Mouse (Mus musculus) CH12.LX (cell line): ENCODE data around the gene Amh. TPM values are rescaled to one million over a fixed set of nuclear protein-coding genes. Genes with fewer than 3 reads are reported as not detected.

Experiments used
- DNase-seq: peaks from one replicate; pipeline ENCODE4 v3.0.0-alpha.2; 2013; ENCODE audit errors: extremely low read depth
- H3K27ac ChIP-seq: 2 replicates; pipeline ENCODE4 v1.5.1; 2012; ENCODE audit warnings: low read depth, mild to moderate bottlenecking, control low read depth, moderate library complexity; ENCODE audit not compliant: insufficient read depth
- H3K27me3 ChIP-seq: replicated peaks from 2 replicates; pipeline ENCODE3; 2012; ENCODE audit warnings: inconsistent platforms
- H3K36me3 ChIP-seq, 2 experiments: replicated peaks in 1 of 2; 2 replicates each; pipeline versions ENCODE3 to v1.6.1; 2012; ENCODE audit warnings: inconsistent platforms in 1 of 2, low read length in 1 of 2, mild to moderate bottlenecking in 1 of 2, mixed read lengths in 1 of 2, moderate library complexity in 1 of 2; ENCODE audit not compliant: control insufficient read depth in 1 of 2, insufficient read depth in 1 of 2
- H3K4me1 ChIP-seq, 2 experiments: 2 replicates each; pipeline ENCODE4 v1.6.1; 2012; ENCODE audit warnings: inconsistent platforms in 1 of 2, moderate library complexity in 1 of 2; ENCODE audit not compliant: insufficient read depth in 2 of 2, control insufficient read depth in 1 of 2
- H3K4me2 ChIP-seq: 2 replicates; pipeline ENCODE4 v1.6.1; 2012; ENCODE audit warnings: low read depth, mild to moderate bottlenecking, control low read depth; ENCODE audit not compliant: poor library complexity, insufficient read depth, severe bottlenecking
- H3K4me3 ChIP-seq, 3 experiments: fragments of 150-350 bp in 1 of 3; sonication (generic) in 1 of 3; replicated peaks in 1 of 3; 2 replicates each; pipeline versions ENCODE3 to v1.5.1; 2011 to 2012; ENCODE audit warnings: low read depth in 2 of 3, low read length in 2 of 3, mild to moderate bottlenecking in 2 of 3, moderate library complexity in 2 of 3, control low read depth in 1 of 3, improper control_type of control experiment in 1 of 3, inconsistent platforms in 1 of 3, mixed read lengths in 1 of 3; ENCODE audit not compliant: poor library complexity in 1 of 3
- H3K79me2 ChIP-seq: replicated peaks from 2 replicates; pipeline ENCODE4 v1.6.1; 2012; ENCODE audit warnings: mild to moderate bottlenecking, moderate library complexity; ENCODE audit not compliant: control insufficient read depth, poor library complexity, insufficient read depth, severe bottlenecking; ENCODE audit errors: extremely low read depth
- H3K9ac ChIP-seq: 2 replicates; pipeline ENCODE4 v1.6.1; 2012; ENCODE audit warnings: low read depth, mild to moderate bottlenecking, control low read depth, moderate library complexity; ENCODE audit not compliant: insufficient read depth
- H3K9me3 ChIP-seq: replicated peaks from 2 replicates; pipeline ENCODE3; 2012; ENCODE audit warnings: low read length, inconsistent platforms, mixed read lengths
- CHD1 ChIP-seq: IDR thresholded peaks from 2 replicates; pipeline ENCODE4 v1.6.1; 2012; ENCODE audit warnings: low read depth, low read length, improper control_type of control experiment, inconsistent platforms
- CHD2 ChIP-seq: IDR thresholded peaks from 2 replicates; pipeline ENCODE4 v1.6.1; 2011; ENCODE audit warnings: low read length, improper control_type of control experiment
- E2F4 ChIP-seq: IDR thresholded peaks from 2 replicates; pipeline ENCODE4 v1.6.1; 2011; ENCODE audit warnings: low read depth, low read length, improper control_type of control experiment; ENCODE audit not compliant: insufficient replicate concordance
- ELF1 ChIP-seq: IDR thresholded peaks from 2 replicates; pipeline ENCODE4 v1.6.1; 2014; ENCODE audit warnings: low read depth, mild to moderate bottlenecking, inconsistent platforms, low read length, improper control_type of control experiment
- HCFC1 ChIP-seq: IDR thresholded peaks from 2 replicates; pipeline ENCODE4 v1.6.1; 2012; ENCODE audit warnings: low read depth, mild to moderate bottlenecking, inconsistent platforms, low read length, improper control_type of control experiment
- IRF4 ChIP-seq: IDR thresholded peaks from 2 replicates; pipeline ENCODE4 v1.6.1; 2014; ENCODE audit warnings: low read depth, mild to moderate bottlenecking, inconsistent platforms, low read length, improper control_type of control experiment
- JUND ChIP-seq: conservative IDR thresholded peaks from 2 replicates; pipeline ENCODE4 v1.6.1; 2011; ENCODE audit warnings: low read depth, low read length, improper control_type of control experiment
- KAT2A ChIP-seq: IDR thresholded peaks from 2 replicates; pipeline ENCODE4 v1.6.1; 2012; ENCODE audit warnings: low read length, improper control_type of control experiment, inconsistent platforms; ENCODE audit not compliant: insufficient replicate concordance
- MAX ChIP-seq: IDR thresholded peaks from 2 replicates; pipeline ENCODE4 v1.6.1; 2011; ENCODE audit warnings: low read length, improper control_type of control experiment
- MYC ChIP-seq: IDR thresholded peaks from 2 replicates; pipeline ENCODE4 v1.6.1; 2011; ENCODE audit warnings: low read depth, mild to moderate bottlenecking, improper control_type of control experiment, low read length
- NELFE ChIP-seq: IDR thresholded peaks from 2 replicates; pipeline ENCODE4 v1.6.1; 2011; ENCODE audit warnings: low read depth, low read length, improper control_type of control experiment
- NRF1 ChIP-seq: IDR thresholded peaks from 2 replicates; pipeline ENCODE4 v1.6.1; 2014; ENCODE audit warnings: low read depth, mild to moderate bottlenecking, inconsistent platforms, low read length, improper control_type of control experiment, moderate library complexity
- POLR2A ChIP-seq: IDR thresholded peaks from 2 replicates; pipeline ENCODE4 v1.6.1; 2011; ENCODE audit warnings: low read depth, mild to moderate bottlenecking, improper control_type of control experiment, low read length
- POLR2AphosphoS2 ChIP-seq: IDR thresholded peaks from 2 replicates; pipeline ENCODE4 v1.6.1; 2011; ENCODE audit warnings: low read depth, low read length, improper control_type of control experiment
- SIN3A ChIP-seq: IDR thresholded peaks from 2 replicates; pipeline ENCODE4 v1.6.1; 2012; ENCODE audit warnings: low read length, improper control_type of control experiment, inconsistent platforms
- SMC3 ChIP-seq: IDR thresholded peaks from 2 replicates; pipeline ENCODE4 v1.6.1; 2011; ENCODE audit warnings: low read depth, low read length, improper control_type of control experiment
- TBP ChIP-seq: conservative IDR thresholded peaks from 2 replicates; pipeline ENCODE4 v1.6.1; 2011; ENCODE audit warnings: low read depth, low read length, improper control_type of control experiment
- TCF12 ChIP-seq: IDR thresholded peaks from 2 replicates; pipeline ENCODE4 v1.6.1; 2014; ENCODE audit warnings: low read depth, mild to moderate bottlenecking, inconsistent platforms, low read length, improper control_type of control experiment
- USF2 ChIP-seq: conservative IDR thresholded peaks from 2 replicates; pipeline ENCODE4 v1.6.1; 2011; ENCODE audit warnings: low read depth, low read length, improper control_type of control experiment
- ZKSCAN1 ChIP-seq: IDR thresholded peaks from 2 replicates; pipeline ENCODE4 v1.6.1; 2012; ENCODE audit warnings: low read depth, inconsistent platforms, low read length, improper control_type of control experiment, borderline replicate concordance
- ZMIZ1 ChIP-seq: IDR thresholded peaks from 2 replicates; pipeline ENCODE4 v1.6.1; 2012; ENCODE audit warnings: low read depth, mild to moderate bottlenecking, inconsistent platforms, low read length, improper control_type of control experiment
- dilution Hi-C: fragments of 300-500 bp; cut with MboI; formaldehyde crosslinking; loops from 2 replicates; pipeline ENCODE4 v1.14.3; 2020; ENCODE audit warnings: low sequenced_read_pairs; ENCODE audit not compliant: extremely low pct_unique_long_range_greater_than_20kb, extremely low pct_ligation_motif_present
- in situ Hi-C: fragments of 300-500 bp; cut with MboI; formaldehyde crosslinking; loops from 3 replicates; pipeline ENCODE4 v1.14.3; 2019; ENCODE audit warnings: low sequenced_read_pairs, low pct_ligation_motif_present, low pct_unique_long_range_greater_than_20kb, mixed read lengths
- polyA plus RNA-seq: library from polyadenylated mRNA; unstranded; fragments of >175 nt; gene quantifications from 2 replicates; pipeline ENCODE4 v1.2.1, GENCODE M21; 2012; ENCODE audit warnings: low read depth; ENCODE audit not compliant: insufficient read length
- total RNA-seq, 2 experiments: library from RNA; depleted of rRNA; stranded (reverse); fragments of 300-350 nt in 1 of 2; fragments of >200 nt in 1 of 2; gene quantifications; 2 replicates each; pipeline ENCODE4 v1.2.3; 2012 to 2014

Gene Amh
- total and polyA plus RNA-seq, 3 experiments, result 0.43 to 1.1 (median 0.59) TPM

- Histone ChIP-seq H3K36me3 (peaks cover 26 to 35% of the 10 kb centered on the region in 2 experiments), H3K4me3 (peak within 1 kb of the TSS; percentile 63 to 93 (median 77)), H3K27ac (peak within 1 kb of the TSS; percentile 77), H3K9ac (peak within 1 kb of the TSS; percentile 99), H3K4me2 (peak within 1 kb of the TSS; percentile 99), H3K27me3 (no peaks in the 10 kb centered on the region), H3K4me1 (peaks cover 20 to 55% of the 10 kb centered on the region in 2 experiments), H3K79me2 (peaks cover 21% of the 10 kb centered on the region), H3K9me3 (no peaks in the 10 kb centered on the region)
- in situ Hi-C loops (no loop called here), dilution Hi-C loops (no loop called here)
- TF ChIP-seq MAX (no peak), TBP (peak; percentile 87; the same call in 1 of the 2 replicates), CHD2 (peak; percentile 80), NELFE (peak; percentile 66), ZMIZ1 (peak; percentile 64; the same call in 1 of the 2 replicates), NRF1 (peak; percentile 81), POLR2AphosphoS2 (peak; percentile 95), SMC3 (no peak), KAT2A (no peak), USF2 (no peak), POLR2A (peak; percentile 81), MYC (0 out of 2 replicates have a peak, but pooled peaks have one; percentile 52), ELF1 (peak; percentile 71), TCF12 (peak; percentile 91), JUND (no peak), ZKSCAN1 (no peak), IRF4 (0 out of 2 replicates have a peak, but pooled peaks have one; percentile 9), SIN3A (peak; percentile 0; the same call in 1 of the 2 replicates), HCFC1 (peak; percentile 50), E2F4 (peak; percentile 58; the same call in 1 of the 2 replicates), CHD1 (no peak)
- DNase-seq, result peak; percentile 100
Observed at GRCm38 (mm10) chr10:80826151-80827062, 21.4 kb downstream of the Amh start, which contains the start of gene Oaz1. Gene Oaz1 (plus strand): TSS chr10:80826656.
